Mouse (Mus musculus) CH12.LX (cell line): ENCODE measurements around the gene Tmem117. TPM values are rescaled to one million over a fixed set of nuclear protein-coding genes. Genes with fewer than 3 reads are reported as not detected.

Source experiments
- DNase-seq: peaks from one replicate; pipeline ENCODE4 v3.0.0-alpha.2; 2013; ENCODE audit errors: extremely low read depth
- H3K27ac ChIP-seq: 2 replicates; pipeline ENCODE4 v1.5.1; 2012; ENCODE audit warnings: low read depth, mild to moderate bottlenecking, control low read depth, moderate library complexity; ENCODE audit not compliant: insufficient read depth
- H3K27me3 ChIP-seq: replicated peaks from 2 replicates; pipeline ENCODE3; 2012; ENCODE audit warnings: inconsistent platforms
- H3K36me3 ChIP-seq, 2 experiments: replicated peaks in 1 of 2; 2 replicates each; pipeline versions ENCODE3 to v1.6.1; 2012; ENCODE audit warnings: inconsistent platforms in 1 of 2, low read length in 1 of 2, mild to moderate bottlenecking in 1 of 2, mixed read lengths in 1 of 2, moderate library complexity in 1 of 2; ENCODE audit not compliant: control insufficient read depth in 1 of 2, insufficient read depth in 1 of 2
- H3K4me1 ChIP-seq, 2 experiments: 2 replicates each; pipeline ENCODE4 v1.6.1; 2012; ENCODE audit warnings: inconsistent platforms in 1 of 2, moderate library complexity in 1 of 2; ENCODE audit not compliant: insufficient read depth in 2 of 2, control insufficient read depth in 1 of 2
- H3K4me2 ChIP-seq: 2 replicates; pipeline ENCODE4 v1.6.1; 2012; ENCODE audit warnings: low read depth, mild to moderate bottlenecking, control low read depth; ENCODE audit not compliant: poor library complexity, insufficient read depth, severe bottlenecking
- H3K4me3 ChIP-seq, 3 experiments: fragments of 150-350 bp in 1 of 3; sonication (generic) in 1 of 3; replicated peaks in 1 of 3; 2 replicates each; pipeline versions ENCODE3 to v1.5.1; 2011 to 2012; ENCODE audit warnings: low read depth in 2 of 3, low read length in 2 of 3, mild to moderate bottlenecking in 2 of 3, moderate library complexity in 2 of 3, control low read depth in 1 of 3, improper control_type of control experiment in 1 of 3, inconsistent platforms in 1 of 3, mixed read lengths in 1 of 3; ENCODE audit not compliant: poor library complexity in 1 of 3
- H3K79me2 ChIP-seq: replicated peaks from 2 replicates; pipeline ENCODE4 v1.6.1; 2012; ENCODE audit warnings: mild to moderate bottlenecking, moderate library complexity; ENCODE audit not compliant: control insufficient read depth, poor library complexity, insufficient read depth, severe bottlenecking; ENCODE audit errors: extremely low read depth
- H3K9ac ChIP-seq: 2 replicates; pipeline ENCODE4 v1.6.1; 2012; ENCODE audit warnings: low read depth, mild to moderate bottlenecking, control low read depth, moderate library complexity; ENCODE audit not compliant: insufficient read depth
- H3K9me3 ChIP-seq: replicated peaks from 2 replicates; pipeline ENCODE3; 2012; ENCODE audit warnings: low read length, inconsistent platforms, mixed read lengths
- CHD1 ChIP-seq: IDR thresholded peaks from 2 replicates; pipeline ENCODE4 v1.6.1; 2012; ENCODE audit warnings: low read depth, low read length, improper control_type of control experiment, inconsistent platforms
- CHD2 ChIP-seq: IDR thresholded peaks from 2 replicates; pipeline ENCODE4 v1.6.1; 2011; ENCODE audit warnings: low read length, improper control_type of control experiment
- CTCF ChIP-seq, 2 experiments: IDR thresholded peaks in 1 of 2; conservative IDR thresholded peaks in 1 of 2; 2 replicates each; pipeline ENCODE4 v1.5.1; 2011 to 2012; ENCODE audit warnings: low read depth in 2 of 2, low read length in 2 of 2, improper control_type of control experiment in 1 of 2, inconsistent platforms in 1 of 2, mild to moderate bottlenecking in 1 of 2, moderate library complexity in 1 of 2
- ETS1 ChIP-seq: conservative IDR thresholded peaks from 2 replicates; pipeline ENCODE4 v1.6.1; 2012; ENCODE audit warnings: low read depth, mild to moderate bottlenecking, inconsistent platforms, low read length, improper control_type of control experiment, moderate library complexity
- GABPA ChIP-seq: IDR thresholded peaks from 2 replicates; pipeline ENCODE4 v1.6.1; 2012; ENCODE audit warnings: low read depth, low read length, improper control_type of control experiment, inconsistent platforms; ENCODE audit not compliant: insufficient replicate concordance
- IRF4 ChIP-seq: IDR thresholded peaks from 2 replicates; pipeline ENCODE4 v1.6.1; 2014; ENCODE audit warnings: low read depth, mild to moderate bottlenecking, inconsistent platforms, low read length, improper control_type of control experiment
- JUN ChIP-seq: IDR thresholded peaks from 2 replicates; pipeline ENCODE4 v1.6.1; 2011; ENCODE audit warnings: low read depth, mild to moderate bottlenecking, low read length, improper control_type of control experiment, moderate library complexity; ENCODE audit not compliant: insufficient read depth
- JUND ChIP-seq: conservative IDR thresholded peaks from 2 replicates; pipeline ENCODE4 v1.6.1; 2011; ENCODE audit warnings: low read depth, low read length, improper control_type of control experiment
- MAFK ChIP-seq: IDR thresholded peaks from 2 replicates; pipeline ENCODE4 v1.6.1; 2011; ENCODE audit warnings: low read length, improper control_type of control experiment; ENCODE audit not compliant: insufficient replicate concordance
- MAX ChIP-seq: IDR thresholded peaks from 2 replicates; pipeline ENCODE4 v1.6.1; 2011; ENCODE audit warnings: low read length, improper control_type of control experiment
- MAZ ChIP-seq: IDR thresholded peaks from 2 replicates; pipeline ENCODE4 v1.6.1; 2012; ENCODE audit warnings: low read depth, mild to moderate bottlenecking, inconsistent platforms, low read length, improper control_type of control experiment, moderate library complexity
- MXI1 ChIP-seq: IDR thresholded peaks from 2 replicates; pipeline ENCODE4 v1.6.1; 2011; ENCODE audit warnings: mild to moderate bottlenecking, low read depth, low read length, improper control_type of control experiment
- NELFE ChIP-seq: IDR thresholded peaks from 2 replicates; pipeline ENCODE4 v1.6.1; 2011; ENCODE audit warnings: low read depth, low read length, improper control_type of control experiment
- POLR2A ChIP-seq: IDR thresholded peaks from 2 replicates; pipeline ENCODE4 v1.6.1; 2011; ENCODE audit warnings: low read depth, mild to moderate bottlenecking, improper control_type of control experiment, low read length
- POLR2AphosphoS2 ChIP-seq: IDR thresholded peaks from 2 replicates; pipeline ENCODE4 v1.6.1; 2011; ENCODE audit warnings: low read depth, low read length, improper control_type of control experiment
- RAD21 ChIP-seq: IDR thresholded peaks from 2 replicates; pipeline ENCODE4 v1.6.1; 2011; ENCODE audit warnings: low read depth, mild to moderate bottlenecking, low read length, improper control_type of control experiment, moderate library complexity
- RCOR1 ChIP-seq: conservative IDR thresholded peaks from 2 replicates; pipeline ENCODE4 v1.6.1; 2012; ENCODE audit warnings: low read depth, mild to moderate bottlenecking, inconsistent platforms, low read length, improper control_type of control experiment
- SIN3A ChIP-seq: IDR thresholded peaks from 2 replicates; pipeline ENCODE4 v1.6.1; 2012; ENCODE audit warnings: low read length, improper control_type of control experiment, inconsistent platforms
- SMC3 ChIP-seq: IDR thresholded peaks from 2 replicates; pipeline ENCODE4 v1.6.1; 2011; ENCODE audit warnings: low read depth, low read length, improper control_type of control experiment
- TBP ChIP-seq: conservative IDR thresholded peaks from 2 replicates; pipeline ENCODE4 v1.6.1; 2011; ENCODE audit warnings: low read depth, low read length, improper control_type of control experiment
- TCF12 ChIP-seq: IDR thresholded peaks from 2 replicates; pipeline ENCODE4 v1.6.1; 2014; ENCODE audit warnings: low read depth, mild to moderate bottlenecking, inconsistent platforms, low read length, improper control_type of control experiment
- ZKSCAN1 ChIP-seq: IDR thresholded peaks from 2 replicates; pipeline ENCODE4 v1.6.1; 2012; ENCODE audit warnings: low read depth, inconsistent platforms, low read length, improper control_type of control experiment, borderline replicate concordance
- ZNF384 ChIP-seq: IDR thresholded peaks from 2 replicates; pipeline ENCODE4 v1.6.1; 2012; ENCODE audit warnings: low read depth, low read length, improper control_type of control experiment, inconsistent platforms
- dilution Hi-C: fragments of 300-500 bp; cut with MboI; formaldehyde crosslinking; loops from 2 replicates; pipeline ENCODE4 v1.14.3; 2020; ENCODE audit warnings: low sequenced_read_pairs; ENCODE audit not compliant: extremely low pct_unique_long_range_greater_than_20kb, extremely low pct_ligation_motif_present
- in situ Hi-C: fragments of 300-500 bp; cut with MboI; formaldehyde crosslinking; loops from 3 replicates; pipeline ENCODE4 v1.14.3; 2019; ENCODE audit warnings: low sequenced_read_pairs, low pct_ligation_motif_present, low pct_unique_long_range_greater_than_20kb, mixed read lengths
- polyA plus RNA-seq: library from polyadenylated mRNA; unstranded; fragments of >175 nt; gene quantifications from 2 replicates; pipeline ENCODE4 v1.2.1, GENCODE M21; 2012; ENCODE audit warnings: low read depth; ENCODE audit not compliant: insufficient read length
- total RNA-seq, 2 experiments: library from RNA; depleted of rRNA; stranded (reverse); fragments of 300-350 nt in 1 of 2; fragments of >200 nt in 1 of 2; gene quantifications; 2 replicates each; pipeline ENCODE4 v1.2.3; 2012 to 2014

Tmem117 gene
- total and polyA plus RNA-seq, 3 experiments = not detected

GRCm38 (mm10) chr15:94904672-94905407 is 275.8 kb downstream of the Tmem117 start:
- dilution Hi-C loops = no loop called here
- DNase-seq = no peak
- Histone ChIP-seq H3K4me2 (no peak overlapping the region), H3K4me3 (no peak overlapping the region), H3K27ac (no peak overlapping the region), H3K79me2 (no peaks in the 10 kb centered on the region), H3K9me3 (peaks cover 23% of the 10 kb centered on the region), H3K4me1 (no peaks in the 10 kb centered on the region)
- TF ChIP-seq CTCF (conservative IDR thresholded peaks at IDR 0.05 in 1 of 2, IDR thresholded peaks at IDR 0.05 in 1 of 2; ENCODE audit: low read depth in 2 of 2, low read length in 2 of 2) = no peak
- TF ChIP-seq POLR2A = no peak
- no peak for TF ChIP-seq SIN3A
- no peak for TF ChIP-seq MXI1
- no peak for TF ChIP-seq ZKSCAN1
- TF ChIP-seq ZNF384 = no peak
- no peak for TF ChIP-seq CHD2
- no peak for TF ChIP-seq POLR2AphosphoS2
- no peak for TF ChIP-seq RAD21
- no peak for TF ChIP-seq GABPA
- TF ChIP-seq MAX = no peak
- TF ChIP-seq MAFK = no peak
- no peak for TF ChIP-seq NELFE
- no peak for TF ChIP-seq SMC3
- no peak for TF ChIP-seq JUN
- TF ChIP-seq CHD1 = no peak
- TF ChIP-seq MAZ = no peak
- no peak for TF ChIP-seq ETS1
- TF ChIP-seq, all 38 proteins: peak for 0
- Histone ChIP-seq H3K9ac (no peak overlapping the region), H3K27me3 (no peaks in the 10 kb centered on the region), H3K36me3 (no peaks in the 10 kb centered on the region)
- in situ Hi-C loops = no loop called here

GRCm38 (mm10) chr15:94921672-94922071 is 292.6 kb downstream of the Tmem117 start:
- Histone ChIP-seq H3K27me3 (no peaks in the 10 kb centered on the region), H3K27ac (no peak overlapping the region), H3K4me1 (no peaks in the 10 kb centered on the region), H3K9ac (no peak overlapping the region), H3K4me3 (no peak overlapping the region), H3K9me3 (peaks cover 5% of the 10 kb centered on the region), H3K79me2 (no peaks in the 10 kb centered on the region), H3K4me2 (no peak overlapping the region), H3K36me3 (no peaks in the 10 kb centered on the region)
- TF ChIP-seq TBP = no peak
- no peak for TF ChIP-seq JUND
- no peak for TF ChIP-seq MAX
- no peak for TF ChIP-seq TCF12
- no peak for TF ChIP-seq RCOR1
- TF ChIP-seq SMC3 = no peak
- no peak for TF ChIP-seq CHD1
- no peak for TF ChIP-seq IRF4
- no peak for TF ChIP-seq RAD21
- in situ Hi-C loops (no loop called here), dilution Hi-C loops (no loop called here)
- no peak for DNase-seq
